Mouse (Mus musculus) liver, adult 2 months (tissue): ENCODE measurements at regions not wholly inside any gene's neighbourhood (a gene's known extent, or its start where the extent isn't known, plus 50 kb on each side); places are given as distances from the start of the nearest gene placed in this dataset.

Experiments
- CTCF ChIP-seq: fragments of 200-500 bp; IDR thresholded peaks from 2 replicates; pipeline ENCODE4 v1.5.1; 2011; ENCODE audit warnings: low read depth, low read length, control low read depth
- POLR2A ChIP-seq: fragments of 200-500 bp; IDR thresholded peaks from 2 replicates; pipeline ENCODE4 v1.6.1; 2011; ENCODE audit warnings: low read length, control low read depth; ENCODE audit not compliant: insufficient read depth; ENCODE audit errors: extremely low read depth

DNA sequence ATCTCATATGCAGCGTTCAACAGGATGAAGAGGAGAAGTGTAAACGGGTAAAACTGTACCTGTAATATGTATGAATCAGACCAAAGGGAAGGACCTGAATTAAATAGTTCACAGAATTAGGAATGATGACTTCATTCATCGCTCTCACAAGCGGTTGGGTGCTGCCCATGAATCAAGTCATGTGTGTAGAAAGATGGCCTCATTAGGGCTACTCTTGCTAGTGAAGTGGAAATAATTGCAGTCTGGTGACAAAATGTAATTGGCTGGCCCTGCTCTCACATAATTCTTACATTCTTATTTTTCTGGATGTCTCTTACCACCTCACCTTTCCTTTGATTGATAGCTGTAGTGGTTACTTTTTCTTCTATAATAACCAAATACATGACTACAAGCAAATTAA is 80.1 kb upstream of the Fat1 start:
- TF ChIP-seq CTCF (no peak), POLR2A (no peak)
